Mouse (Mus musculus) CH12.LX (cell line): ENCODE measurements at regions not wholly inside any gene's neighbourhood (a gene's known extent, or its start where the extent isn't known, plus 50 kb on each side); places are given as distances from the start of the nearest gene placed in this dataset.

Experiments
- CHD2 ChIP-seq: IDR thresholded peaks from 2 replicates; pipeline ENCODE4 v1.6.1; 2011; ENCODE audit warnings: low read length, improper control_type of control experiment
- CTCF ChIP-seq, 2 experiments: IDR thresholded peaks in 1 of 2; conservative IDR thresholded peaks in 1 of 2; 2 replicates each; pipeline ENCODE4 v1.5.1; 2011 to 2012; ENCODE audit warnings: low read depth in 2 of 2, low read length in 2 of 2, improper control_type of control experiment in 1 of 2, inconsistent platforms in 1 of 2, mild to moderate bottlenecking in 1 of 2, moderate library complexity in 1 of 2
- E2F4 ChIP-seq: IDR thresholded peaks from 2 replicates; pipeline ENCODE4 v1.6.1; 2011; ENCODE audit warnings: low read depth, low read length, improper control_type of control experiment; ENCODE audit not compliant: insufficient replicate concordance
- EP300 ChIP-seq: IDR thresholded peaks from 2 replicates; pipeline ENCODE4 v1.6.1; 2011; ENCODE audit warnings: low read length, improper control_type of control experiment
- MAZ ChIP-seq: IDR thresholded peaks from 2 replicates; pipeline ENCODE4 v1.6.1; 2012; ENCODE audit warnings: low read depth, mild to moderate bottlenecking, inconsistent platforms, low read length, improper control_type of control experiment, moderate library complexity
- POLR2A ChIP-seq: IDR thresholded peaks from 2 replicates; pipeline ENCODE4 v1.6.1; 2011; ENCODE audit warnings: low read depth, mild to moderate bottlenecking, improper control_type of control experiment, low read length
- RAD21 ChIP-seq: IDR thresholded peaks from 2 replicates; pipeline ENCODE4 v1.6.1; 2011; ENCODE audit warnings: low read depth, mild to moderate bottlenecking, low read length, improper control_type of control experiment, moderate library complexity
- USF1 ChIP-seq: IDR thresholded peaks from 2 replicates; pipeline ENCODE4 v1.6.1; 2014; ENCODE audit warnings: low read depth, mild to moderate bottlenecking, inconsistent platforms, low read length, improper control_type of control experiment
- ZC3H11A ChIP-seq: IDR thresholded peaks from 2 replicates; pipeline ENCODE4 v1.6.1; 2012; ENCODE audit warnings: low read depth, mild to moderate bottlenecking, inconsistent platforms, low read length, improper control_type of control experiment
- ZKSCAN1 ChIP-seq: IDR thresholded peaks from 2 replicates; pipeline ENCODE4 v1.6.1; 2012; ENCODE audit warnings: low read depth, inconsistent platforms, low read length, improper control_type of control experiment, borderline replicate concordance
- ZNF384 ChIP-seq: IDR thresholded peaks from 2 replicates; pipeline ENCODE4 v1.6.1; 2012; ENCODE audit warnings: low read depth, low read length, improper control_type of control experiment, inconsistent platforms

GRCm38 (mm10) chrX:18882784-18883171 is 421.6 kb upstream of the 4930578C19Rik start:
- TF ChIP-seq MAZ (no peak), CTCF (conservative IDR thresholded peaks at IDR 0.05 in 1 of 2, IDR thresholded peaks at IDR 0.05 in 1 of 2; ENCODE audit: low read depth in 2 of 2, low read length in 2 of 2) (no peak), POLR2A (no peak), EP300 (no peak), E2F4 (no peak), USF1 (no peak), CHD2 (no peak), ZKSCAN1 (no peak), ZNF384 (no peak), RAD21 (no peak), ZC3H11A (no peak)
